Mouse (Mus musculus) cerebellum, adult 2 months (tissue): ENCODE measurements around the gene Sept5. TPM values are rescaled to one million over a fixed set of nuclear protein-coding genes. Genes with fewer than 3 reads are reported as not detected.

Experiments
- DNase-seq, 2 experiments: peaks; one replicate each; pipeline ENCODE4 v3.0.0; 2021
- H3K27ac ChIP-seq: fragments of 200-500 bp; 2 replicates; pipeline ENCODE4 v1.5.1; 2012; ENCODE audit warnings: low read length, control low read depth, inconsistent platforms; ENCODE audit not compliant: insufficient read depth
- H3K27me3 ChIP-seq: fragments of 200-500 bp; 2 replicates; pipeline ENCODE4 v1.6.1; 2012; ENCODE audit warnings: inconsistent platforms, mild to moderate bottlenecking, low read length, moderate library complexity; ENCODE audit not compliant: control insufficient read depth, insufficient read depth
- H3K4me1 ChIP-seq: fragments of 200-500 bp; 2 replicates; pipeline ENCODE4 v1.6.1; 2011; ENCODE audit warnings: low read length; ENCODE audit not compliant: control insufficient read depth, insufficient read depth
- H3K4me3 ChIP-seq: fragments of 200-500 bp; replicated peaks from 2 replicates; pipeline ENCODE3; 2011; ENCODE audit warnings: mild to moderate bottlenecking, low read depth, low read length, control low read depth; ENCODE audit not compliant: insufficient read depth
- CTCF ChIP-seq: fragments of 200-500 bp; IDR thresholded peaks from 2 replicates; pipeline ENCODE4 v1.5.1; 2011; ENCODE audit warnings: low read depth, mild to moderate bottlenecking, control low read depth, low read length, moderate library complexity, borderline replicate concordance; ENCODE audit not compliant: insufficient read depth
- POLR2A ChIP-seq: fragments of 200-500 bp; IDR thresholded peaks from 2 replicates; pipeline ENCODE4 v1.6.1; 2011; ENCODE audit warnings: low read length, control low read depth, borderline replicate concordance; ENCODE audit not compliant: insufficient read depth
- WGBS: fragments of 180-500 bp; shearing (Covaris S2); methylation state at CpG from one replicate; pipeline ENCODE4 v1.1.7; 2018; 5-methylcytosine and 5-hydroxymethylcytosine counted together
- polyA plus RNA-seq: library from polyadenylated mRNA; depleted of rRNA; stranded (reverse); fragments of >200 nt; gene quantifications from 2 replicates; pipeline ENCODE4 v1.2.3, GENCODE M21; 2012; rRNA removed

The Sept5 gene
- 328 and 334 TPM in 2 replicates for polyA plus RNA-seq

GRCm38 (mm10) chr16:18629390-18630231 lies at the start of gene Sept5:
TSS of gene Sept5 (minus strand) at chr16:18629954.
- peak; percentile 88 to 89 for DNase-seq
- 1% methylated on average over 84 of the region's 93 CpGs for WGBS
- peak; percentile 50; the same call in 1 of the 2 replicates for TF ChIP-seq POLR2A
- TF ChIP-seq CTCF: no peak
- peak within 1 kb of the TSS; percentile 81 for H3K4me3 ChIP-seq
- no peaks in the 10 kb centered on the region for H3K27me3 ChIP-seq
- H3K4me1 ChIP-seq: peaks cover 27% of the 10 kb centered on the region
- peak within 1 kb of the TSS; percentile 89 for H3K27ac ChIP-seq

- Histone ChIP-seq H3K27ac (no peak overlapping the region), H3K27me3 (no peaks in the 10 kb centered on the region; the same call in 1 of the 2 replicates), H3K4me3 (no peak overlapping the region), H3K4me1 (no peaks in the 10 kb centered on the region)
- DNase-seq: no peak
- 54% methylated on average over 5 of the region's 5 CpGs for WGBS
- TF ChIP-seq POLR2A: no peak
Observed at GRCm38 (mm10) chr16:18679112-18679511, 49.4 kb upstream of the Sept5 start.

- Histone ChIP-seq H3K27ac (no peak overlapping the region), H3K4me3 (no peak overlapping the region), H3K4me1 (no peaks in the 10 kb centered on the region), H3K27me3 (no peaks in the 10 kb centered on the region; the same call in 1 of the 2 replicates)
- peak; percentile 62 for TF ChIP-seq CTCF
- TF ChIP-seq POLR2A: no peak
- DNase-seq: peak; percentile 39 to 49
- 38% methylated on average over 17 of the region's 17 CpGs for WGBS
Observed at GRCm38 (mm10) chr16:18677746-18678679, 48.3 kb upstream of the Sept5 start.

GRCm38 (mm10) chr16:18673005-18673404 lies 43.3 kb upstream of the Sept5 start:
- TF ChIP-seq POLR2A: no peak
- no peak for TF ChIP-seq CTCF
- 85% methylated on average over 3 of the region's 3 CpGs for WGBS

GRCm38 (mm10) chr16:18672027-18672426 lies 42.3 kb upstream of the Sept5 start:
- WGBS: 68% methylated on average over 5 of the region's 5 CpGs
- Histone ChIP-seq H3K4me3 (no peak overlapping the region), H3K27ac (no peak overlapping the region), H3K4me1 (no peaks in the 10 kb centered on the region), H3K27me3 (no peaks in the 10 kb centered on the region; the same call in 1 of the 2 replicates)
- no peak for TF ChIP-seq POLR2A
- TF ChIP-seq CTCF: no peak
- no peak for DNase-seq

More at GRCm38 (mm10) chr16:18673005-18673404, 43.3 kb upstream of the Sept5 start:
- Histone ChIP-seq H3K4me3 (no peak overlapping the region), H3K27ac (no peak overlapping the region), H3K27me3 (no peaks in the 10 kb centered on the region; the same call in 1 of the 2 replicates), H3K4me1 (no peaks in the 10 kb centered on the region)
- no peak for DNase-seq

GRCm38 (mm10) chr16:18669914-18670313 lies 40.2 kb upstream of the Sept5 start:
- Histone ChIP-seq H3K27ac (no peak overlapping the region), H3K4me1 (no peaks in the 10 kb centered on the region), H3K4me3 (no peak overlapping the region), H3K27me3 (no peaks in the 10 kb centered on the region)
- WGBS: 77% methylated on average over 6 of the region's 6 CpGs
- no peak for TF ChIP-seq POLR2A
- no peak for TF ChIP-seq CTCF
- DNase-seq: no peak

- TF ChIP-seq POLR2A: no peak
- TF ChIP-seq CTCF: no peak
- no peak for DNase-seq
- no peaks in the 10 kb centered on the region for H3K4me1 ChIP-seq
- H3K27ac ChIP-seq: no peak overlapping the region
- WGBS: 78% methylated on average over 4 of the region's 4 CpGs
- H3K4me3 ChIP-seq: no peak overlapping the region
- H3K27me3 ChIP-seq: no peaks in the 10 kb centered on the region
Observed at GRCm38 (mm10) chr16:18658597-18658996, 28.8 kb upstream of the Sept5 start.
